Mouse (Mus musculus): ENCODE measurements around the gene Zzef1. TPM values are rescaled to one million over a fixed set of nuclear protein-coding genes. Genes with fewer than 3 reads are reported as not detected.

The Zzef1 gene
- polyA plus RNA-seq, 1 experiment, result 6.8 TPM

DNA sequence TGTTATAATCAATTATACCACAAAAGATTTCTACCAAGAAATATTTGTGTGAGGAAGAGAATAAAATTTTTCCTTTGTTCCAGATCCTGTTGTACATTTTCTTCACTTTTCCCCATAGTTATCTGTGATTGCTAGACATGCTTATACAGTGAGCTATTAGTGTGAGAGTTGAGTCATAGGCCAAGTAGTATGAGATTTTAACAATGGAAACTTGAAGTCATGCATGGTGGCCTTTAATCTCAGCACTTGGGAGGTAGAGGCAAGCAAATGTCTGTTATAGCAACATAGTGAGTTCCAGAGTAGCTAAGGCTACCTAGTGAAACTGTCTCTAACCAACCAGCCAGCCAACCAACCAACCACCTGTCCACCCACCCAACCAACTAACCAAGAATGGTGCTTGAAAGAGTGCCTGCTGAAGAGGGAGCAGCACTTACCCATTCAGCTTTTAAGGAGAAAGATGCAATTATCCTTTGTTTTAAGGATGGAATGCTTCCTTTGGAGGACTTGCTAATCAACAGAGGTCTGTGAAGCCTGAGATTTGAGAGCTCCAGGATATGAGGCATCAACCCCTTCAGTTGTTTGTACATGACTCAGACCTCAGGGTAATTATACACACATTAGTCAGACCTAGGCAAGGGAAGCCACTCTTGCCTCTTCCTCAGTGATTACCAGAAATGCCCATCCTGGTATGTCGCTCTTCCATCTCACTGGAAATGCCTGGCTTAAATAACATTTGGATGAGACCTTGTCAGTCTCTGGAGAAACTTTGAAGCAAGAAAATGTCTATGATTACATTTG lies 52.0 kb downstream of the Zzef1 start:
- Histone ChIP-seq H3K9me3 (replicated peaks; ENCODE audit: control insufficient read depth, insufficient read depth, low read length, poor library complexity, severe bottlenecking) (no peaks in the 10 kb centered on the region), H3K4me3 (ENCODE audit: low read depth, low read length) (no peak overlapping the region), H3K27ac (ENCODE audit: insufficient read depth, low read length) (no peak overlapping the region), H3K27me3 (ENCODE audit: control insufficient read depth, insufficient read depth, low read length, poor library complexity, severe bottlenecking) (no peaks in the 10 kb centered on the region), H3K36me3 (ENCODE audit: control insufficient read depth, insufficient read depth, low read length, poor library complexity, severe bottlenecking) (peaks cover 2% of the 10 kb centered on the region; the same call in 1 of the 2 replicates), H3K4me1 (ENCODE audit: control insufficient read depth, insufficient read depth, low read length) (no peaks in the 10 kb centered on the region), H3K9ac (ENCODE audit: low read depth, poor library complexity, severe bottlenecking) (no peak overlapping the region)
- TF ChIP-seq POLR2A (IDR thresholded peaks at IDR 0.05; ENCODE audit: insufficient read depth, low read length) (no peak), EP300 (IDR thresholded peaks at IDR 0.05; ENCODE audit: insufficient read depth, low read depth, low read length) (no peak), CTCF (IDR thresholded peaks at IDR 0.05; ENCODE audit: low read depth, low read length) (no peak)

DNA sequence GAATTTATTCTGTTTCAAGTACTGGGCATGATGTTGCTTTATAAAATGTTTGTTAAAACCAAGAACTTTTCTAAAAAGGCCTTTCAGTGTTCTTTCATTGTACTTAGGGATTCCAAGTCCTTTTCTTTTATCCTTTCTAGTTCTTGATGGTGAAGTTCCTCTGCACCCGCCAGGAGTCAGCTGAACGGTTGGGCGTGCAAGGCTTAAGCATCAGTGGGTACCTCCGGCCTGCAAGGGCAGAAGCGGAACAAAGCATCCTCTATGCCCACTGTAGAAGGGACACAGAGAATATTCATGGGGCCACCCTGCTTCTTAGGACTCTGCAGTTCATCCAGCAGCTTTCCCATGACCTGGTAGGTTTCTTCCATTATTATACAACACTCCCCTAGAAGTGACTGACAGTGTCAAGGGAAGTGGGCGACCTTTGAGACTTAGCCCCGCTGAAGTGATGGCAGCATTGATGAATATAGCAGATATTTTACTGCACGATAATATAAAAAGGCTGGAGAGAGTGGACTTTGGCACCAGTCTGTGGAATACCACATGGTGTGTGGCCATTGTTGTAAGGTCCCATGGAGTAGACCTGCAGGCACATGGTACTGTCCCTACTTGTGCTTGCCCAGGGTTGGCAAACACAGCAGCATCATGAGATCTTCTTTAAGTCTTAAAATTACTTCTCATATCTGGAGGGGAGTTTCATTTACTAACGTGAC lies 54.5 kb downstream of the Zzef1 start:
- H3K9ac ChIP-seq (ENCODE audit: low read depth, poor library complexity, severe bottlenecking), result no peak overlapping the region
- no peaks in the 10 kb centered on the region for H3K9me3 ChIP-seq (replicated peaks; ENCODE audit: control insufficient read depth, insufficient read depth, low read length, poor library complexity, severe bottlenecking)
- H3K4me3 ChIP-seq (ENCODE audit: low read depth, low read length), result no peak overlapping the region
- no peak overlapping the region for H3K27ac ChIP-seq (ENCODE audit: insufficient read depth, low read length)
- no peaks in the 10 kb centered on the region; the same call in 1 of the 2 replicates for H3K36me3 ChIP-seq (ENCODE audit: control insufficient read depth, insufficient read depth, low read length, poor library complexity, severe bottlenecking)
- no peaks in the 10 kb centered on the region for H3K4me1 ChIP-seq (ENCODE audit: control insufficient read depth, insufficient read depth, low read length)
- H3K27me3 ChIP-seq (ENCODE audit: control insufficient read depth, insufficient read depth, low read length, poor library complexity, severe bottlenecking), result no peaks in the 10 kb centered on the region
- no peak for TF ChIP-seq EP300 (IDR thresholded peaks at IDR 0.05; ENCODE audit: insufficient read depth, low read depth, low read length)
- no peak for TF ChIP-seq CTCF (IDR thresholded peaks at IDR 0.05; ENCODE audit: low read depth, low read length)
- no peak for TF ChIP-seq POLR2A (IDR thresholded peaks at IDR 0.05; ENCODE audit: insufficient read depth, low read length)

DNA sequence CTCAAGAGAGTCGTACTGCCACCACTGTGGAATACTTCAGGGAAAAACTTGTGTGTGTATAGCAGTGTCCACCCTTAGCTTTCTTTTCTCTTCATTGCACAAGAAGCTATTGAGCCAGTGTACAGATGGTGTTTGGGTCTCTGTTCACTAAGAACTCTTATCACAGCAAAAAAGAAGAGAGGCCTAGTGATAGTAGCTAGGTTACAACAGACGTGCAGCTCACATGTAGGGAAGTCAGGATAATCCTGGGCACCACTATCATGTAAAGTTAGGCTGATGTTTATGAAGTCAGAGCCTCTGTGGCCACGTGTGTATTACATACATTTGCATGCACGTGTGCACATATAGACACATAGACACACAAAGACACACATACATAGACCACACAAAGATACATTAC lies 55.2 kb downstream of the Zzef1 start:
- H3K9ac ChIP-seq (ENCODE audit: low read depth, poor library complexity, severe bottlenecking), result no peak overlapping the region
- no peak overlapping the region for H3K27ac ChIP-seq (ENCODE audit: insufficient read depth, low read length)
- no peaks in the 10 kb centered on the region for H3K9me3 ChIP-seq (replicated peaks; ENCODE audit: control insufficient read depth, insufficient read depth, low read length, poor library complexity, severe bottlenecking)
- no peaks in the 10 kb centered on the region for H3K27me3 ChIP-seq (ENCODE audit: control insufficient read depth, insufficient read depth, low read length, poor library complexity, severe bottlenecking)
- no peaks in the 10 kb centered on the region; the same call in 1 of the 2 replicates for H3K36me3 ChIP-seq (ENCODE audit: control insufficient read depth, insufficient read depth, low read length, poor library complexity, severe bottlenecking)
- no peak for TF ChIP-seq EP300 (IDR thresholded peaks at IDR 0.05; ENCODE audit: insufficient read depth, low read depth, low read length)
- TF ChIP-seq POLR2A (IDR thresholded peaks at IDR 0.05; ENCODE audit: insufficient read depth, low read length), result no peak
- no peak for TF ChIP-seq CTCF (IDR thresholded peaks at IDR 0.05; ENCODE audit: low read depth, low read length)
- no peak overlapping the region for H3K4me3 ChIP-seq (ENCODE audit: low read depth, low read length)
- H3K4me1 ChIP-seq (ENCODE audit: control insufficient read depth, insufficient read depth, low read length), result no peaks in the 10 kb centered on the region

- Histone ChIP-seq H3K27me3 (ENCODE audit: control insufficient read depth, insufficient read depth, low read length, poor library complexity, severe bottlenecking) (no peaks in the 10 kb centered on the region), H3K9me3 (replicated peaks; ENCODE audit: control insufficient read depth, insufficient read depth, low read length, poor library complexity, severe bottlenecking) (no peaks in the 10 kb centered on the region), H3K4me1 (ENCODE audit: control insufficient read depth, insufficient read depth, low read length) (no peaks in the 10 kb centered on the region), H3K36me3 (ENCODE audit: control insufficient read depth, insufficient read depth, low read length, poor library complexity, severe bottlenecking) (no peaks in the 10 kb centered on the region; the same call in 1 of the 2 replicates), H3K9ac (ENCODE audit: low read depth, poor library complexity, severe bottlenecking) (no peak overlapping the region), H3K4me3 (ENCODE audit: low read depth, low read length) (no peak overlapping the region), H3K27ac (ENCODE audit: insufficient read depth, low read length) (no peak overlapping the region)
- TF ChIP-seq EP300 (IDR thresholded peaks at IDR 0.05; ENCODE audit: insufficient read depth, low read depth, low read length), result no peak
- no peak for TF ChIP-seq POLR2A (IDR thresholded peaks at IDR 0.05; ENCODE audit: insufficient read depth, low read length)
- no peak for TF ChIP-seq CTCF (IDR thresholded peaks at IDR 0.05; ENCODE audit: low read depth, low read length)
Measured at GRCm38 (mm10) chr11:72852122-72852521, 56.1 kb downstream of the Zzef1 start.

DNA sequence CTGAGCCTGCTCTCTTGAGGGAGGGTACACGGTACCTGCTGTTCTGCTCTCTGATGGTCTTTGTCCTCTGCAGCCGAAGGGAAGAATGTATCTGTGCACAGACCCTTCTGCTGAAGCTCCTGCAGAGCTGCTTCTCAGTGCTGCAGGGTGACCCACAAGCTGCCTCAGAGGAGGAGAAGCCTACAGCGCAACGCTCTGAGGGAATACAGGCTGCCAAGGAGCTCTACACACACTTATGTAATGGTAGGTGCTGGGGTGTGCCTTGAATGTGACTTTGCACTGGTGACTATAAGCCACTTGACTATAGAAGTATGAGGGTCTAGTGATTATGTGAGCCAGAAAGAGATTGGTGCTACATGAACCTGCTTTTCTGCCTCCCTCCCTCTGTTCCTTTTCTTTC lies 57.1 kb downstream of the Zzef1 start:
- TF ChIP-seq POLR2A (IDR thresholded peaks at IDR 0.05; ENCODE audit: insufficient read depth, low read length) (no peak), CTCF (IDR thresholded peaks at IDR 0.05; ENCODE audit: low read depth, low read length) (no peak), EP300 (IDR thresholded peaks at IDR 0.05; ENCODE audit: insufficient read depth, low read depth, low read length) (no peak)
- Histone ChIP-seq H3K4me3 (ENCODE audit: low read depth, low read length) (no peak overlapping the region), H3K9ac (ENCODE audit: low read depth, poor library complexity, severe bottlenecking) (no peak overlapping the region), H3K4me1 (ENCODE audit: control insufficient read depth, insufficient read depth, low read length) (no peaks in the 10 kb centered on the region), H3K27ac (ENCODE audit: insufficient read depth, low read length) (no peak overlapping the region), H3K27me3 (ENCODE audit: control insufficient read depth, insufficient read depth, low read length, poor library complexity, severe bottlenecking) (no peaks in the 10 kb centered on the region), H3K36me3 (ENCODE audit: control insufficient read depth, insufficient read depth, low read length, poor library complexity, severe bottlenecking) (no peaks in the 10 kb centered on the region; the same call in 1 of the 2 replicates), H3K9me3 (replicated peaks; ENCODE audit: control insufficient read depth, insufficient read depth, low read length, poor library complexity, severe bottlenecking) (no peaks in the 10 kb centered on the region)

DNA sequence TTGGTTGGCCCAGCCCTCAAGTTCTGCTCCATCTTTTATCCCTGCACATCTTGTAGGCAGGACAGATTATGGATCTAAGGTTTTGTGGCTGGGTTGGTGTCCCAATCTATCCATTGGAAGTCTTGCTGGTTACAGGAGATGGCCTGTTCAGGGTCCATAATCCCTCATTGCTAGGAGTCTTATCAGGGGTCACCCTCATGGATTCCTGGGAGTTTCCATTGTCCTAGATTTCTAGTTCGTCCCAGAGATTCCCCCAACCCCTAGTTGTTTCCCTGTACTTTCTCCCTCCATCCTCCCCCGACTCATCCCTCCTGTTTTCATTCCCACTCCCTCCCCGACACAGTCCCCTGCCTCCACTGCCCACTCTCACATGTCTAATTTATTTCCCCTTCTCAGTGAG lies 58.2 kb downstream of the Zzef1 start:
- no peak for TF ChIP-seq EP300 (IDR thresholded peaks at IDR 0.05; ENCODE audit: insufficient read depth, low read depth, low read length)
- TF ChIP-seq CTCF (IDR thresholded peaks at IDR 0.05; ENCODE audit: low read depth, low read length), result no peak
- no peak for TF ChIP-seq POLR2A (IDR thresholded peaks at IDR 0.05; ENCODE audit: insufficient read depth, low read length)
- H3K36me3 ChIP-seq (ENCODE audit: control insufficient read depth, insufficient read depth, low read length, poor library complexity, severe bottlenecking), result no peaks in the 10 kb centered on the region; the same call in 1 of the 2 replicates
- no peaks in the 10 kb centered on the region for H3K4me1 ChIP-seq (ENCODE audit: control insufficient read depth, insufficient read depth, low read length)
- H3K27me3 ChIP-seq (ENCODE audit: control insufficient read depth, insufficient read depth, low read length, poor library complexity, severe bottlenecking), result no peaks in the 10 kb centered on the region
- no peaks in the 10 kb centered on the region for H3K9me3 ChIP-seq (replicated peaks; ENCODE audit: control insufficient read depth, insufficient read depth, low read length, poor library complexity, severe bottlenecking)
- no peak overlapping the region for H3K9ac ChIP-seq (ENCODE audit: low read depth, poor library complexity, severe bottlenecking)
- no peak overlapping the region for H3K4me3 ChIP-seq (ENCODE audit: low read depth, low read length)
- H3K27ac ChIP-seq (ENCODE audit: insufficient read depth, low read length), result no peak overlapping the region
